8 mouse cellular contexts compared by ENCODE assay signal in the genomic region with DNA sequence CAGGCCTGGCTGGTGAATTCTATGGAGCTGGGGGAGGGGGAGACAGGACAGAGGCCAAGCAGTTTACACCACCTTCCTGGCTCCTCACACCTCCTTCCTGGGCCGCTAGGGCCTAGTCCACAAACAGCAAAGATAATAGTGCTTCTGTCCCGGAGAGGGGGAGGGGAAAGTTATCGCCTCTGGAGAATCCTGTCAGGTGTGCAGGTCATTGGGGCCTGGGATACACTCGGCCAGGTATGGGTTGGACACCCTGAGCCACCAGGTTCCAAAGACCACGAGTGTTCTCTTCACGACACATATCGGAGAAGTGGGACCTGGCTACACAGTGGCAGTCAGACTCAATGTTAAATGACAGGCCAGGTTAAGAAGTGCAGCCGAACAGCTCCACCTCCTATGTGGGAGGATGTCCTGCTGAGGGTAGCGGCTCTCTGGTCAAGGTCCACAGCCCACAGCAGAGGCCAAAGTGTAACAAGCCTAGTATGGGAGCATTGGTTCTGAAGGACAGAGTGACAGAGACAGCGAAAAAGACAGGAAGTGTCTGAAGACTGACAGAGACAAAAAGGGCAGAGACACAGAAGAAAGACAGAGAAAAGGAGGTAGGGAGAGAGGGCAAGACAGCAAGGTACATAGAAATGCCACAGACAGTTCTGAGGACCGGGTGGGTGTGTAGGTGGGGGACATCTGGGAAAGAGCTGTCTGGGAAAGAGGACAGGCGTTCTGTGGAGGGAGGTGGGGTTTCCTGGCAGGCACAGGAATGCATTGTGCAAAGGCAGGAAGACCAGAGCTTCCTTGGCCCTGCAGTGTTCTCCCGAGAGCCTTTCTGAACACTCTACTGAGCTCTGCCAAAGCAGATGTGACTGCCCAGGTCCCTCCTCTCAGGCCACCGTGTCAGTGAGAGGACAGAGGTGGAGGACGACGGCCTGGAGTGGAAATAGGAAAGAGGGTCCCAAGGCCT. TPM values are rescaled to one million over a fixed set of nuclear protein-coding genes. Genes with fewer than 3 reads are reported as not detected.
A peak's percentile ranks its signal among the peaks of the same experiment; 100 is the strongest.
DNase-seq lines count a peak whose midpoint lies in the region; ATAC-seq and TF ChIP-seq lines count a peak whose summit lies in the region.

No protein-coding gene starts in this region.

- H3K4me1 ChIP-seq in testis, adult 2 months (ENCODE audit: control insufficient read depth, insufficient read depth, low read length): peaks cover 15% of the 10 kb centered on the region
- H3K4me1 ChIP-seq in liver, adult 2 months (ENCODE audit: control insufficient read depth, insufficient read depth, low read length): peaks cover 28% of the 10 kb centered on the region
- peaks cover 23% of the 10 kb centered on the region for H3K4me1 ChIP-seq in thymus, adult 2 months (replicated peaks; ENCODE audit: control insufficient read depth, insufficient read depth, low read length)

- DNase-seq in cerebellum, adult 9-10 months: peak; percentile 30
- no peak for DNase-seq in cerebellum, postnatal 14 days
- DNase-seq in testis, postnatal 10 days (ENCODE audit: low spot score): no peak
- DNase-seq in liver, adult 2 months (ENCODE audit: extremely low read depth, low read depth, low spot score): peak; percentile 96
- DNase-seq in thymus, adult 2 months: no peak
- DNase-seq in gastrocnemius, postnatal 25 days: no peak

- no peak for ATAC-seq in megakaryocyte-erythroid progenitor cell, adult 5-6 weeks (replicated peaks; ENCODE audit: low FRiP score, low TSS enrichment, poor library complexity, severe bottlenecking)

- H3K27me3 ChIP-seq in testis, adult 2 months (ENCODE audit: control insufficient read depth, insufficient read depth, low read length): no peaks in the 10 kb centered on the region
- H3K27me3 ChIP-seq in liver, adult 2 months (ENCODE audit: control insufficient read depth, insufficient read depth, low read length): no peaks in the 10 kb centered on the region
- no peaks in the 10 kb centered on the region for H3K27me3 ChIP-seq in thymus, adult 2 months (ENCODE audit: control insufficient read depth, insufficient read depth, low read length)

- peak overlapping the region; percentile 70 for H3K9ac ChIP-seq in liver, adult 2 months (ENCODE audit: low read depth, low read length)

- WGBS in liver, adult 2 months: 9% methylated on average over 16 of the region's 16 CpGs
- 88% methylated on average over 16 of the region's 16 CpGs for WGBS in thymus, adult 2 months

- no peaks in the 10 kb centered on the region for H3K36me3 ChIP-seq in testis, adult 2 months (ENCODE audit: control insufficient read depth, insufficient read depth, low read length)
- no peaks in the 10 kb centered on the region for H3K36me3 ChIP-seq in liver, adult 2 months (ENCODE audit: control insufficient read depth, insufficient read depth, low read length)
- H3K36me3 ChIP-seq in thymus, adult 2 months (ENCODE audit: control insufficient read depth, insufficient read depth, low read length): no peaks in the 10 kb centered on the region

- H3K79me2 ChIP-seq in liver, adult 2 months (ENCODE audit: control insufficient read depth, insufficient read depth, low read length): peaks cover 5% of the 10 kb centered on the region; the same call in 1 of the 2 replicates

- peak overlapping the region; percentile 22; the same call in 1 of the 2 replicates for H3K27ac ChIP-seq in testis, adult 2 months (ENCODE audit: control insufficient read depth, insufficient read depth, low read depth, low read length)
- H3K27ac ChIP-seq in liver, adult 2 months (replicated peaks; ENCODE audit: insufficient read depth, low read depth, low read length): peak overlapping the region; percentile 94
- no peak overlapping the region for H3K27ac ChIP-seq in thymus, adult 2 months (ENCODE audit: control insufficient read depth, insufficient read depth, low read length)

- no peak for TF ChIP-seq CTCF in testis, adult 2 months (IDR thresholded peaks at IDR 0.05; ENCODE audit: control insufficient read depth, insufficient read depth, insufficient replicate concordance, low read depth, low read length)
- TF ChIP-seq CTCF in liver, adult 2 months (IDR thresholded peaks at IDR 0.05; ENCODE audit: low read depth, low read length): 0 out of 2 replicates have a peak, but pooled peaks have one; percentile 11
- TF ChIP-seq CTCF in thymus, adult 2 months (IDR thresholded peaks at IDR 0.05; ENCODE audit: borderline replicate concordance, control insufficient read depth, extremely low read depth, insufficient read depth, low read length, poor library complexity): no peak

- no peak overlapping the region for H3K4me3 ChIP-seq in testis, adult 2 months (ENCODE audit: control insufficient read depth, low read depth, low read length)
- H3K4me3 ChIP-seq in liver, adult 2 months (ENCODE audit: insufficient read depth, low read depth, low read length): peak overlapping the region; percentile 55
- no peak overlapping the region for H3K4me3 ChIP-seq in thymus, adult 2 months (ENCODE audit: control insufficient read depth, insufficient read depth, low read length)

- no peak for TF ChIP-seq POLR2A in testis, adult 2 months (IDR thresholded peaks at IDR 0.05; ENCODE audit: control insufficient read depth, low read depth, low read length)
- peak; percentile 35; the same call in 1 of the 2 replicates for TF ChIP-seq POLR2A in liver, adult 2 months (IDR thresholded peaks at IDR 0.05; ENCODE audit: extremely low read depth, insufficient read depth, low read length)
- TF ChIP-seq POLR2A in thymus, adult 2 months (IDR thresholded peaks at IDR 0.05; ENCODE audit: control insufficient read depth, extremely low read depth, insufficient read depth, low read length, poor library complexity): no peak

RNA-seq across cellular contexts. Expression of a gene that starts 14.6 kb away (rescaled TPM):
- 98.0 and 110 TPM in 2 replicates for polyA plus RNA-seq in testis, adult 2 months (2012; rRNA removed)
- 7.0 and 11.5 TPM in 2 replicates for total RNA-seq in liver, adult 2 months (2014; rRNA removed)
- polyA plus RNA-seq in liver, adult 2 months (2012; rRNA removed): 8.2 and 11.0 TPM in 2 replicates
- 8.0 and 10.1 TPM in 2 replicates for polyA plus RNA-seq in thymus, adult 2 months (2012; rRNA removed)
- 2.3 and 6.1 TPM in 2 replicates for total RNA-seq in megakaryocyte-erythroid progenitor cell, adult 5-6 weeks (2014; fragmentation: Nextera tagmentation)
- 1.9 and 10.8 TPM in 2 replicates for total RNA-seq in megakaryocyte-erythroid progenitor cell, adult 5-6 weeks (2017)
- 1 to 10 TPM; 2.8 to 3.5 TPM for total RNA-seq in gastrocnemius, postnatal 25 days (2021)

RNA-seq across cellular contexts. Expression of a gene that starts 40.5 kb away (rescaled TPM):
- polyA plus RNA-seq in testis, adult 2 months (2012; rRNA removed): 0.11 and 0.14 TPM in 2 replicates
- 0.07 and 0.18 TPM in 2 replicates for total RNA-seq in liver, adult 2 months (2014; rRNA removed)
- polyA plus RNA-seq in liver, adult 2 months (2012; rRNA removed): 0.12 and 0.22 TPM in 2 replicates
- polyA plus RNA-seq in thymus, adult 2 months (2012; rRNA removed): 1.8 TPM in 2 replicates
- 0.63 and 0.82 TPM in 2 replicates for total RNA-seq in megakaryocyte-erythroid progenitor cell, adult 5-6 weeks (2014; fragmentation: Nextera tagmentation)
- not detected in 2 replicates for total RNA-seq in megakaryocyte-erythroid progenitor cell, adult 5-6 weeks (2017)
- total RNA-seq in gastrocnemius, postnatal 25 days (2021): under 1 TPM in 1 of 2 experiments, not detected in 1; 0.11 TPM

Comparison
In these comparisons a context has a peak if more than half of its experiments do, and no peak if none do; other contexts are left out.
1. DNase-seq: peak in cerebellum, adult 9-10 months (single experiment) and liver, adult 2 months (single experiment); none in cerebellum, postnatal 14 days (0 of 2), testis, postnatal 10 days (single experiment), thymus, adult 2 months (single experiment) and gastrocnemius, postnatal 25 days (single experiment).